Mouse (Mus musculus): ENCODE results near the gene 9830107B12Rik. TPM values are rescaled to one million over a fixed set of nuclear protein-coding genes. Genes with fewer than 3 reads are reported as not detected.
"Not testable (repeated sequence)": the region's sequence is repeated elsewhere in the genome, so short reads cannot be mapped to it uniquely, and the experiment has no call there.

Gene 9830107B12Rik
- total RNA-seq (2021): not detected

GRCm38 (mm10) chr17:48146120-48146519, at the start of gene 9830107B12Rik:
9830107B12Rik (minus strand) TSS chr17:48146268.
- no peak for DNase-seq

- no peak for DNase-seq
Observed at GRCm38 (mm10) chr17:48192366-48192765, 46.3 kb upstream of the 9830107B12Rik start.

- no peak for DNase-seq
Observed at GRCm38 (mm10) chr17:48185252-48185651, 39.2 kb upstream of the 9830107B12Rik start.

- DNase-seq: not testable (repeated sequence)
Observed at GRCm38 (mm10) chr17:48167103-48167502, 21.0 kb upstream of the 9830107B12Rik start, which contains the start of gene A530064D06Rik. A530064D06Rik (minus strand) TSS chr17:48167275.

- no peak for DNase-seq
Observed at GRCm38 (mm10) chr17:48157382-48158076, 11.5 kb upstream of the 9830107B12Rik start.

GRCm38 (mm10) chr17:48132810-48133209, 13.3 kb downstream of the 9830107B12Rik start:
- DNase-seq: no peak

GRCm38 (mm10) chr17:48120456-48120855, 25.6 kb downstream of the 9830107B12Rik start:
- no peak for DNase-seq

GRCm38 (mm10) chr17:48119656-48120055, 26.4 kb downstream of the 9830107B12Rik start:
- DNase-seq: peak; percentile 87

- DNase-seq: no peak
Observed at GRCm38 (mm10) chr17:48118570-48118969, 27.5 kb downstream of the 9830107B12Rik start.

- peak; percentile 60 for DNase-seq
Observed at GRCm38 (mm10) chr17:48110547-48111287, 35.4 kb downstream of the 9830107B12Rik start.

- DNase-seq: no peak
Observed at GRCm38 (mm10) chr17:48108520-48108919, 37.5 kb downstream of the 9830107B12Rik start.

GRCm38 (mm10) chr17:48107862-48108261, 38.2 kb downstream of the 9830107B12Rik start:
- DNase-seq: no peak

GRCm38 (mm10) chr17:48107333-48107732, 38.7 kb downstream of the 9830107B12Rik start:
- no peak for DNase-seq

- peak; percentile 89 for DNase-seq
Observed at GRCm38 (mm10) chr17:48100441-48101417, 45.3 kb downstream of the 9830107B12Rik start.

- no peak for DNase-seq
Observed at GRCm38 (mm10) chr17:48099312-48099711, 46.8 kb downstream of the 9830107B12Rik start.

- no peak for DNase-seq
Observed at GRCm38 (mm10) chr17:48098528-48098890, 47.6 kb downstream of the 9830107B12Rik start.

GRCm38 (mm10) chr17:48097743-48098527, 48.1 kb downstream of the 9830107B12Rik start:
- DNase-seq: no peak

- peak; percentile 66 for DNase-seq
Observed at GRCm38 (mm10) chr17:48097011-48097742, 48.9 kb downstream of the 9830107B12Rik start.

- no peak for DNase-seq
Observed at GRCm38 (mm10) chr17:48096321-48096720, 49.7 kb downstream of the 9830107B12Rik start.

- DNase-seq: peak; percentile 24
Observed at GRCm38 (mm10) chr17:48095718-48096121, 50.3 kb downstream of the 9830107B12Rik start.
